Mouse (Mus musculus): Measurements from ENCODE around the gene Gm10642.

GRCm38 (mm10) chr9:70653875-70654274 is 2.2 kb upstream of the Gm10642 start:
- TF ChIP-seq POLR2A (IDR thresholded peaks at IDR 0.05; ENCODE audit: insufficient read depth, low read depth, low read length) (no peak), CTCF (IDR thresholded peaks at IDR 0.05) (no peak)
